Mouse (Mus musculus): Measurements from ENCODE around the gene Tbxas1. TPM values are rescaled to one million over a fixed set of nuclear protein-coding genes. Genes with fewer than 3 reads are reported as not detected.

Gene Tbxas1
- polyA plus RNA-seq, 1 experiment from 2014 or later = 1.8 TPM

- no peak overlapping the region for H3K27ac ChIP-seq
- H3K9me3 ChIP-seq = no peaks in the 10 kb centered on the region
- no peaks in the 10 kb centered on the region for H3K36me3 ChIP-seq (replicated peaks)
- peaks cover 12% of the 10 kb centered on the region; the same call in 1 of the 2 replicates for H3K4me1 ChIP-seq
- no peak overlapping the region for H3K4me3 ChIP-seq (replicated peaks)
- no peaks in the 10 kb centered on the region for H3K27me3 ChIP-seq
- H3K9ac ChIP-seq = no peak overlapping the region
- ATAC-seq (ENCODE audit: low FRiP score) = peak; percentile 80; the same call in 1 of the 2 replicates
- H3K4me2 ChIP-seq = no peak overlapping the region
Observed at GRCm38 (mm10) chr6:39074186-39074585, 199.0 kb downstream of the Tbxas1 start.

GRCm38 (mm10) chr6:39076498-39076897, 201.3 kb downstream of the Tbxas1 start:
- H3K9me3 ChIP-seq = no peaks in the 10 kb centered on the region

GRCm38 (mm10) chr6:39104631-39105030, 229.4 kb downstream of the Tbxas1 start:
- 84% methylated on average over 4 of the region's 4 CpGs for WGBS
- H3K36me3 ChIP-seq (replicated peaks) = no peaks in the 10 kb centered on the region
- no peak overlapping the region for H3K27ac ChIP-seq
- no peak for ATAC-seq (ENCODE audit: low FRiP score)
- H3K9ac ChIP-seq = no peak overlapping the region
- no peaks in the 10 kb centered on the region for H3K27me3 ChIP-seq
- H3K4me1 ChIP-seq = no peaks in the 10 kb centered on the region
- no peak overlapping the region for H3K4me3 ChIP-seq (replicated peaks)
- no peak overlapping the region for H3K4me2 ChIP-seq
- no peaks in the 10 kb centered on the region for H3K9me3 ChIP-seq

More at GRCm38 (mm10) chr6:39076498-39076897, 201.3 kb downstream of the Tbxas1 start:
- H3K27me3 ChIP-seq = no peaks in the 10 kb centered on the region
- no peaks in the 10 kb centered on the region for H3K36me3 ChIP-seq (replicated peaks)
- H3K4me2 ChIP-seq = no peak overlapping the region
- no peak for ATAC-seq (ENCODE audit: low FRiP score)
- H3K27ac ChIP-seq = no peak overlapping the region
- H3K9ac ChIP-seq = no peak overlapping the region
- H3K4me3 ChIP-seq (replicated peaks) = no peak overlapping the region
- H3K4me1 ChIP-seq = peaks cover 12% of the 10 kb centered on the region; the same call in 1 of the 2 replicates

- Histone ChIP-seq H3K9ac (no peak overlapping the region), H3K4me3 (replicated peaks) (no peak overlapping the region), H3K27me3 (no peaks in the 10 kb centered on the region), H3K27ac (no peak overlapping the region), H3K9me3 (no peaks in the 10 kb centered on the region), H3K4me2 (no peak overlapping the region), H3K36me3 (replicated peaks) (no peaks in the 10 kb centered on the region), H3K4me1 (no peaks in the 10 kb centered on the region)
- ATAC-seq (ENCODE audit: low FRiP score) = no peak
- WGBS = 56% methylated on average over 2 of the region's 2 CpGs
Observed at GRCm38 (mm10) chr6:39106812-39107211, 231.6 kb downstream of the Tbxas1 start.

GRCm38 (mm10) chr6:39112701-39113100, 237.5 kb downstream of the Tbxas1 start:
- Histone ChIP-seq H3K9me3 (no peaks in the 10 kb centered on the region), H3K36me3 (replicated peaks) (no peaks in the 10 kb centered on the region), H3K27me3 (peaks cover 28% of the 10 kb centered on the region), H3K4me3 (replicated peaks) (no peak overlapping the region), H3K4me2 (no peak overlapping the region), H3K9ac (no peak overlapping the region), H3K27ac (no peak overlapping the region), H3K4me1 (no peaks in the 10 kb centered on the region)
- 92% methylated on average over 3 of the region's 3 CpGs for WGBS
- ATAC-seq (ENCODE audit: low FRiP score) = no peak

GRCm38 (mm10) chr6:39113141-39113540, 237.9 kb downstream of the Tbxas1 start:
- no peak for ATAC-seq (ENCODE audit: low FRiP score)
- no peak overlapping the region for H3K4me3 ChIP-seq (replicated peaks)
- H3K36me3 ChIP-seq (replicated peaks) = no peaks in the 10 kb centered on the region
- WGBS = 84% methylated on average over 3 of the region's 3 CpGs
- H3K4me1 ChIP-seq = peaks cover 3% of the 10 kb centered on the region; the same call in 1 of the 2 replicates
- peaks cover 32% of the 10 kb centered on the region for H3K27me3 ChIP-seq
- H3K9ac ChIP-seq = no peak overlapping the region
- H3K27ac ChIP-seq = no peak overlapping the region
- H3K4me2 ChIP-seq = no peak overlapping the region
- no peaks in the 10 kb centered on the region for H3K9me3 ChIP-seq

GRCm38 (mm10) chr6:39115438-39115837, 240.2 kb downstream of the Tbxas1 start:
- peaks cover 6% of the 10 kb centered on the region; the same call in 1 of the 2 replicates for H3K4me1 ChIP-seq
- no peak overlapping the region for H3K4me2 ChIP-seq
- ATAC-seq (ENCODE audit: low FRiP score) = no peak
- H3K27me3 ChIP-seq = peaks cover 55% of the 10 kb centered on the region
- H3K9ac ChIP-seq = no peak overlapping the region
- H3K36me3 ChIP-seq (replicated peaks) = no peaks in the 10 kb centered on the region
- 79% methylated on average over 1 of the region's 1 CpGs for WGBS
- H3K4me3 ChIP-seq (replicated peaks) = no peak overlapping the region
- peaks cover 8% of the 10 kb centered on the region; the same call in 1 of the 2 replicates for H3K9me3 ChIP-seq
- H3K27ac ChIP-seq = no peak overlapping the region

- peak within 1 kb of the TSS; percentile 60 for H3K4me3 ChIP-seq (replicated peaks)
- H3K9ac ChIP-seq = peak within 1 kb of the TSS; percentile 50
- H3K4me2 ChIP-seq = peak within 1 kb of the TSS; percentile 58
- H3K36me3 ChIP-seq (replicated peaks) = no peaks in the 10 kb centered on the region
- peak; percentile 84 for ATAC-seq (ENCODE audit: low FRiP score)
- peaks cover 60% of the 10 kb centered on the region for H3K27me3 ChIP-seq
- H3K4me1 ChIP-seq = peaks cover 6% of the 10 kb centered on the region; the same call in 1 of the 2 replicates
- no peak within 1 kb of the TSS for H3K27ac ChIP-seq
- WGBS = 3% methylated on average over 91 of the region's 101 CpGs
- H3K9me3 ChIP-seq = peaks cover 8% of the 10 kb centered on the region; the same call in 1 of the 2 replicates
Observed at GRCm38 (mm10) chr6:39117584-39118455, 242.6 kb downstream of the Tbxas1 start, which contains the start of gene Parp12. TSS of gene Parp12 (minus strand) at chr6:39118349.

GRCm38 (mm10) chr6:39118456-39118881, 243.3 kb downstream of the Tbxas1 start:
- ATAC-seq (ENCODE audit: low FRiP score) = peak; percentile 6; the same call in 1 of the 2 replicates
- peaks cover 60% of the 10 kb centered on the region for H3K27me3 ChIP-seq
- H3K27ac ChIP-seq = no peak overlapping the region
- no peaks in the 10 kb centered on the region for H3K36me3 ChIP-seq (replicated peaks)
- peak overlapping the region; percentile 58 for H3K4me2 ChIP-seq
- WGBS = 12% methylated on average over 49 of the region's 49 CpGs
- H3K9ac ChIP-seq = peak overlapping the region; percentile 50
- peak overlapping the region; percentile 60 for H3K4me3 ChIP-seq (replicated peaks)
- H3K4me1 ChIP-seq = peaks cover 6% of the 10 kb centered on the region; the same call in 1 of the 2 replicates
- H3K9me3 ChIP-seq = peaks cover 8% of the 10 kb centered on the region; the same call in 1 of the 2 replicates

- Histone ChIP-seq H3K4me3 (replicated peaks) (no peak overlapping the region), H3K27me3 (peaks cover 52% of the 10 kb centered on the region), H3K36me3 (replicated peaks) (no peaks in the 10 kb centered on the region), H3K9ac (no peak overlapping the region), H3K4me1 (peaks cover 6% of the 10 kb centered on the region; the same call in 1 of the 2 replicates), H3K4me2 (no peak overlapping the region), H3K27ac (no peak overlapping the region), H3K9me3 (peaks cover 8% of the 10 kb centered on the region; the same call in 1 of the 2 replicates)
- 77% methylated on average over 3 of the region's 3 CpGs for WGBS
- no peak for ATAC-seq (ENCODE audit: low FRiP score)
Observed at GRCm38 (mm10) chr6:39120685-39121084, 245.5 kb downstream of the Tbxas1 start.

- no peak overlapping the region for H3K4me2 ChIP-seq
- H3K27ac ChIP-seq = no peak overlapping the region
- no peaks in the 10 kb centered on the region for H3K36me3 ChIP-seq (replicated peaks)
- H3K27me3 ChIP-seq = peaks cover 11% of the 10 kb centered on the region
- ATAC-seq (ENCODE audit: low FRiP score) = no peak
- H3K9ac ChIP-seq = no peak overlapping the region
- 0 out of 2 replicates have a peak, but pooled peaks cover 5% of the 10 kb centered on the region for H3K9me3 ChIP-seq
- H3K4me1 ChIP-seq = no peaks in the 10 kb centered on the region
- H3K4me3 ChIP-seq (replicated peaks) = no peak overlapping the region
Observed at GRCm38 (mm10) chr6:39124719-39125118, 249.5 kb downstream of the Tbxas1 start.

- no peak overlapping the region for H3K4me2 ChIP-seq
- WGBS = 29% methylated on average over 4 of the region's 4 CpGs
- 0 out of 2 replicates have a peak, but pooled peaks cover 5% of the 10 kb centered on the region for H3K9me3 ChIP-seq
- H3K9ac ChIP-seq = no peak overlapping the region
- ATAC-seq (ENCODE audit: low FRiP score) = no peak
- H3K4me1 ChIP-seq = no peaks in the 10 kb centered on the region
- no peaks in the 10 kb centered on the region for H3K27me3 ChIP-seq
- H3K36me3 ChIP-seq (replicated peaks) = peaks cover 18% of the 10 kb centered on the region
- H3K27ac ChIP-seq = no peak overlapping the region
- no peak overlapping the region for H3K4me3 ChIP-seq (replicated peaks)
Observed at GRCm38 (mm10) chr6:39131480-39131879, 256.3 kb downstream of the Tbxas1 start.
